Mouse (Mus musculus): ENCODE measurements around the gene Fam102a. TPM values are rescaled to one million over a fixed set of nuclear protein-coding genes. Genes with fewer than 3 reads are reported as not detected.
"Not testable (repeated sequence)": the region's sequence is repeated elsewhere in the genome, so short reads cannot be mapped to it uniquely, and the experiment has no call there.

Gene Fam102a
- polyA plus RNA-seq (2016; fragmentation: Nextera tagmentation; extraction: Ambion mirVana), result 12.0 and 14.0 TPM in 2 replicates

DNA sequence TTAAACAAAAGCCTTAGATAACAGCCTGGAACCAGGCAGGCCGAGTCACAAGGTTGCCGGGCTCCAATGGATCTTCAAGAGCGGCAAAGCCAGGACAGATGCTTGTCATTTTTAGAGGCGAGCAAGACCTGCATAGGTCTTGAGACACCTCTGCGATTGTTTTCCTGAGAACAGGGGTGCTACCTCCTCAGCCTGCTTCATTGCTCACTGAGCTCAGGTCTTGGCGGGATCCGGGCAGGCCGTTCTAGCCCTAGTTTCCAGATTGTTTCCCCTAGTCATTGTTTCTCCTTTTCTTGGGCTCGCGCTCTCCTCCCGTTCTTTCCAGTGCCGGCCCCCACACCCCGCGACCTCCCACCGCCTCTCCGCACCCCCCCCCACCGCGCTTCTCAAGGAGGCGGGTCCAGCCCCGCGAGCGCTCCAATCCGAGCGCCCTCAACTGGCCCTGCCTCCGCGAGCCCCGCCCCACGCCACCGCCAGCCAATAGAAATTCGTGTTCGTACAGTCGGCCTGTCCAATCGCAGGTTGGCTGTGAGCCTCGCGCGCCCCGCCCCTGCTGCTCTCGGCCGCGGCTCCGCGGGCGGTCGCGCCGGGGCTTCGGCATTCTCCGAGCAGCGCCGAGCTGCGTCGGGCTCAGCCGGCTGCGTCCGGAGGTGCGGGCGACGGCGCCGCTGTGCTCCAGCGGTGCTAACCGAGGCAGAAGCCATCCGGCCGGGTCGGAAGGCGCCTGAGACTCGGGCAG is at the start of gene Fam102a:
TSS of gene Fam102a (plus strand) at position 600 of the 739 bp plus-strand sequence.
- under 1% methylated on average over 67 of the region's 67 CpGs for WGBS
- peaks cover 62% of the 10 kb centered on the region for H3K4me1 ChIP-seq

GRCm38 (mm10) chr2:32485751-32486150 is 49.4 kb upstream of the Fam102a start:
- 87% methylated on average over 4 of the region's 4 CpGs for WGBS
- no peak for DNase-seq (ENCODE audit: low spot score)
- H3K27me3 ChIP-seq (ENCODE audit: low read depth, poor library complexity, severe bottlenecking), result no peaks in the 10 kb centered on the region

More for the DNA sequence above, at the start of gene Fam102a:
- peak; percentile 99 for DNase-seq (ENCODE audit: low spot score)
- Histone ChIP-seq H3K27ac (peak within 1 kb of the TSS; percentile 95), H3K9me3 (replicated peaks) (no peaks in the 10 kb centered on the region), H3K4me3 (peak within 1 kb of the TSS; percentile 92), H3K36me3 (no peaks in the 10 kb centered on the region), H3K27me3 (ENCODE audit: low read depth, poor library complexity, severe bottlenecking) (no peaks in the 10 kb centered on the region)

DNA sequence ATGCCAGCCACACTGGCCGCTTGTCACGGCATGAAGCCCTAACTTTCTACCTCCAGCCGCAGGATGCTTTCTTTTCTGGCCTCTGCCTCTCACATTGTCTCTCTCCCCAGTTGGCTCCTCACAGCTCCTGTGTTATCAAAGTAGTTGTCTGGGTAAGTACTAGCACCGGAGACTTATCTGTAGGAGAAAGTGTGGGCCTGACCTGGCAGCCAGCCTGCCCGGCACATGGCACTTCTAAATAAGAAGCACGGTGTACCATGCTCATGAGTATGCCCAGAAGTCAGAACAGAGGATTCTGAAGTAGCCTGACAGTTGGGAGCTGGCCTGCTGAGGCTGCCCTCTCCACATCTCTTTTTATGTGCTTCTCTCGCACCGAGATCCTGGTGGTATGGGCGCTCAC is 49.0 kb upstream of the Fam102a start:
- Histone ChIP-seq H3K4me3 (no peak overlapping the region), H3K27ac (peak overlapping the region; percentile 71), H3K4me1 (peaks cover 13% of the 10 kb centered on the region), H3K36me3 (no peaks in the 10 kb centered on the region), H3K9me3 (replicated peaks) (no peaks in the 10 kb centered on the region), H3K27me3 (ENCODE audit: low read depth, poor library complexity, severe bottlenecking) (no peaks in the 10 kb centered on the region)
- DNase-seq (ENCODE audit: low spot score), result no peak
- WGBS, result 93% methylated on average over 9 of the region's 9 CpGs

More at GRCm38 (mm10) chr2:32485751-32486150, 49.4 kb upstream of the Fam102a start:
- no peaks in the 10 kb centered on the region for H3K9me3 ChIP-seq (replicated peaks)
- H3K36me3 ChIP-seq, result no peaks in the 10 kb centered on the region
- 0 out of 2 replicates have a peak overlapping the region, but pooled peaks have one; percentile 54 for H3K27ac ChIP-seq
- peaks cover 13% of the 10 kb centered on the region for H3K4me1 ChIP-seq
- no peak overlapping the region for H3K4me3 ChIP-seq

DNA sequence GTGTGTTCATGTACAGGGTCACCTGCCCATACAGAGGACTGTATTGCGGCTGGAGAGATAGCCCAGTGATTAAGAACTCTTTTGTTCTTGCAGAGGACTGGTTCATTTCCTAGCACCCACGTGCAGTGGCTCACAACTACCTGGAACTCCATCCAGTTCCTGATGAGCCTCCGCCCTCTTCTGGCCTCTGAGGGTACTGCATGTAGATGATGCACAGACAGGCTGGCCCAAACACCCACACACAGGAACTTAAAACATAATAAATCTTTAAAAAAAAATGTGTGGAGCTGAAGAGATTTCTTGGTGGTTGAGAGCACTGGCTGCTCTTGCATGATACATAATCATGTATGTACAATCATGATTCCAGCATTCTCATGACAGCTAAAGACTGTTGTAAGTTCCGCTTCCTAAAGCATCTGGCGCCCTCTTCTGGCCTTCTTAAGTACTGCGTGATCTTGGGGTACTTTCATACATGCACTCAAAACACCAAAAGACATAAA is 48.0 kb upstream of the Fam102a start:
- H3K4me3 ChIP-seq, result no peak overlapping the region
- DNase-seq (ENCODE audit: low spot score), result peak; percentile 95
- WGBS, result 10% methylated on average over 6 of the region's 6 CpGs
- no peaks in the 10 kb centered on the region for H3K27me3 ChIP-seq (ENCODE audit: low read depth, poor library complexity, severe bottlenecking)
- peak overlapping the region; percentile 71; the same call in 1 of the 2 replicates for H3K27ac ChIP-seq
- H3K9me3 ChIP-seq (replicated peaks), result no peaks in the 10 kb centered on the region
- peaks cover 13% of the 10 kb centered on the region for H3K4me1 ChIP-seq
- H3K36me3 ChIP-seq, result no peaks in the 10 kb centered on the region

- peaks cover 13% of the 10 kb centered on the region for H3K4me1 ChIP-seq
- H3K27me3 ChIP-seq (ENCODE audit: low read depth, poor library complexity, severe bottlenecking), result no peaks in the 10 kb centered on the region
- no peak overlapping the region for H3K27ac ChIP-seq
- under 1% methylated on average over 5 of the region's 5 CpGs for WGBS
- no peaks in the 10 kb centered on the region for H3K9me3 ChIP-seq (replicated peaks)
- DNase-seq (ENCODE audit: low spot score), result peak; percentile 79
- no peak overlapping the region for H3K4me3 ChIP-seq
- H3K36me3 ChIP-seq, result no peaks in the 10 kb centered on the region
Measured at GRCm38 (mm10) chr2:32488679-32489078, 46.5 kb upstream of the Fam102a start.

DNA sequence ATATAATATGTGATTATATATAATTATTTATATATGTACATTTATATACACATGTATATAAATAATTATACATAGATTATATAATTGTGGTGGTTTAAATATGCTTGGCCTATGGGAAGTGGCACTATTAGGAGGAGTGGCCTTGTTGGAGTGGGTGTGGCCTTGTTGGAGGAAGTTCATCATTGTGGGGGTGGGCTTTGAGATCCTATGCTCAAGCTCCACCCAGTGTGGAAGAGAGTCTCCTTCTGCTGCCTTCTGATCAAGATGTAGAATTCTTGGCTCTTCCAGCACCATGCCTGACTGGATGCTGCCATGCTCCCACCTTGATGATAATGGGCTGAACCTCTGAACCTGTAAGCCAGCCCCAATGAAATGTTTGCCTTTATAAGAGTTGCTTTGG is 44.4 kb upstream of the Fam102a start:
- peaks cover 26% of the 10 kb centered on the region for H3K4me1 ChIP-seq
- H3K27me3 ChIP-seq (ENCODE audit: low read depth, poor library complexity, severe bottlenecking); DNase-seq (ENCODE audit: low spot score); H3K36me3 ChIP-seq; H3K9me3 ChIP-seq (replicated peaks); H3K4me3 ChIP-seq; H3K27ac ChIP-seq: not testable (repeated sequence)

DNA sequence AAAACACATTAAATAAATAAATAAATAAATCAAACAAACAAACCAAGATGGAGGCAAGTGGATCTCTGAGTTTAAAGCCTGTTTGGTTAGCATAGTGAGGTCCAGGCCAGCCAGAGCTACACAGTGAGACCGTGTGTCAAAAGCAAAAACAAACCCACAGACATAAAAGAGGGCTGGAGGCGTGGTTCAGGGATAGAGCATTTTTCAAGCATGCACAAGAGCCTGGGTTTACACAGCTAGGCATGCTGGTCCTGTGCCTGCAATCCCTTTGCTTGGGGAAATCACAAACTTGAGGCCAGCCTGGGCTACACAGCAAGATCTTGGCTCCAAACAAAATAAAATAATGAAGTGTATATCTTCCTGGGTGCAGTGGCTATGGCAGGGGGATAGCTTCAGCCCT is 42.5 kb upstream of the Fam102a start:
- no peaks in the 10 kb centered on the region for H3K27me3 ChIP-seq (ENCODE audit: low read depth, poor library complexity, severe bottlenecking)
- no peak overlapping the region for H3K27ac ChIP-seq
- no peak overlapping the region for H3K4me3 ChIP-seq
- 68% methylated on average over 2 of the region's 2 CpGs for WGBS
- H3K9me3 ChIP-seq (replicated peaks), result no peaks in the 10 kb centered on the region
- H3K4me1 ChIP-seq, result peaks cover 33% of the 10 kb centered on the region
- H3K36me3 ChIP-seq, result no peaks in the 10 kb centered on the region
- DNase-seq (ENCODE audit: low spot score), result no peak

GRCm38 (mm10) chr2:32493301-32493701 is 41.8 kb upstream of the Fam102a start:
- WGBS, result 77% methylated on average over 12 of the region's 12 CpGs

GRCm38 (mm10) chr2:32494522-32494921 is 40.6 kb upstream of the Fam102a start:
- peaks cover 2% of the 10 kb centered on the region; the same call in 1 of the 2 replicates for H3K9me3 ChIP-seq (replicated peaks)
- H3K27me3 ChIP-seq (ENCODE audit: low read depth, poor library complexity, severe bottlenecking), result no peaks in the 10 kb centered on the region
- no peaks in the 10 kb centered on the region for H3K36me3 ChIP-seq
- H3K4me3 ChIP-seq, result no peak overlapping the region
- H3K27ac ChIP-seq, result peak overlapping the region; percentile 12; the same call in 1 of the 2 replicates
- peaks cover 28% of the 10 kb centered on the region for H3K4me1 ChIP-seq
- 71% methylated on average over 2 of the region's 2 CpGs for WGBS
- DNase-seq (ENCODE audit: low spot score), result no peak

More at GRCm38 (mm10) chr2:32493301-32493701, 41.8 kb upstream of the Fam102a start:
- H3K9me3 ChIP-seq (replicated peaks), result no peaks in the 10 kb centered on the region
- no peak for DNase-seq (ENCODE audit: low spot score)
- no peaks in the 10 kb centered on the region for H3K36me3 ChIP-seq
- peaks cover 33% of the 10 kb centered on the region for H3K4me1 ChIP-seq
- no peaks in the 10 kb centered on the region for H3K27me3 ChIP-seq (ENCODE audit: low read depth, poor library complexity, severe bottlenecking)
- H3K27ac ChIP-seq, result no peak overlapping the region
- H3K4me3 ChIP-seq, result no peak overlapping the region

GRCm38 (mm10) chr2:32495185-32495726 is 39.9 kb upstream of the Fam102a start:
- 83% methylated on average over 20 of the region's 20 CpGs for WGBS
- DNase-seq (ENCODE audit: low spot score), result no peak
- H3K4me1 ChIP-seq, result peaks cover 28% of the 10 kb centered on the region
- no peaks in the 10 kb centered on the region for H3K27me3 ChIP-seq (ENCODE audit: low read depth, poor library complexity, severe bottlenecking)
- 0 out of 2 replicates have a peak overlapping the region, but pooled peaks have one; percentile 12 for H3K27ac ChIP-seq
- peaks cover 2% of the 10 kb centered on the region; the same call in 1 of the 2 replicates for H3K9me3 ChIP-seq (replicated peaks)
- H3K36me3 ChIP-seq, result no peaks in the 10 kb centered on the region
- H3K4me3 ChIP-seq, result no peak overlapping the region

GRCm38 (mm10) chr2:32496190-32496589 is 38.9 kb upstream of the Fam102a start:
- Histone ChIP-seq H3K4me3 (no peak overlapping the region), H3K36me3 (no peaks in the 10 kb centered on the region), H3K27me3 (ENCODE audit: low read depth, poor library complexity, severe bottlenecking) (no peaks in the 10 kb centered on the region), H3K9me3 (replicated peaks) (peaks cover 2% of the 10 kb centered on the region; the same call in 1 of the 2 replicates), H3K27ac (peak overlapping the region; percentile 12; the same call in 1 of the 2 replicates), H3K4me1 (peaks cover 28% of the 10 kb centered on the region)
- DNase-seq (ENCODE audit: low spot score), result no peak
- WGBS, result 72% methylated on average over 5 of the region's 5 CpGs

- WGBS, result 84% methylated on average over 4 of the region's 4 CpGs
- Histone ChIP-seq H3K36me3 (no peaks in the 10 kb centered on the region), H3K4me3 (no peak overlapping the region), H3K27ac (no peak overlapping the region), H3K27me3 (ENCODE audit: low read depth, poor library complexity, severe bottlenecking) (no peaks in the 10 kb centered on the region), H3K4me1 (peaks cover 38% of the 10 kb centered on the region), H3K9me3 (replicated peaks) (peaks cover 2% of the 10 kb centered on the region; the same call in 1 of the 2 replicates)
- no peak for DNase-seq (ENCODE audit: low spot score)
Measured at GRCm38 (mm10) chr2:32499365-32499764, 35.8 kb upstream of the Fam102a start.

DNA sequence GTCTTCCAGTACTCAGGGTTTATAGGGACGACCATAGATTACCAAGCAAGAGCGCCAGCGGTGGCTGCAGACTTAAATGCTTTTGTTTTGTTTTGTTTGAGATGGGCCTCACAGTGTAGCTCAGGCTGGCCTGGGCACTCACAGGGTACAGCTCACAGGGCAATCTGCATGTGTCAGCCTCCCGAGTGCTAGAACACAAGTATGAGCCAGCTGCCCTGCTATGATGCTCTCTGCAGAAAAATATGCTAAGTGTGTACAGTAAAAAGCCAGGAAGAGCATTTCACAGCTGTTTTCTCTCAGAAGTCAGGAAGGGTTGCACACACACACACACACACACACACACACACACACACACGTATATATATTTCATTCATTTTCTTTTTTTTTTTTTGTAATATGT is 34.7 kb upstream of the Fam102a start:
- no peak overlapping the region for H3K27ac ChIP-seq
- no peak for DNase-seq (ENCODE audit: low spot score)
- H3K9me3 ChIP-seq (replicated peaks), result peaks cover 2% of the 10 kb centered on the region; the same call in 1 of the 2 replicates
- H3K27me3 ChIP-seq (ENCODE audit: low read depth, poor library complexity, severe bottlenecking), result no peaks in the 10 kb centered on the region
- H3K4me3 ChIP-seq, result no peak overlapping the region
- H3K4me1 ChIP-seq, result peaks cover 27% of the 10 kb centered on the region
- WGBS, result 85% methylated on average over 5 of the region's 5 CpGs
- no peaks in the 10 kb centered on the region for H3K36me3 ChIP-seq
